Mouse (Mus musculus) embryo, embryonic 11.5 days (tissue): Measurements from ENCODE around the gene Pitx2.

Experiments used
- DNase-seq: peaks from one replicate; pipeline ENCODE4 v3.0.0-alpha.2; 2012; ENCODE audit warnings: low read depth, low spot score

Pitx2 gene

DNA sequence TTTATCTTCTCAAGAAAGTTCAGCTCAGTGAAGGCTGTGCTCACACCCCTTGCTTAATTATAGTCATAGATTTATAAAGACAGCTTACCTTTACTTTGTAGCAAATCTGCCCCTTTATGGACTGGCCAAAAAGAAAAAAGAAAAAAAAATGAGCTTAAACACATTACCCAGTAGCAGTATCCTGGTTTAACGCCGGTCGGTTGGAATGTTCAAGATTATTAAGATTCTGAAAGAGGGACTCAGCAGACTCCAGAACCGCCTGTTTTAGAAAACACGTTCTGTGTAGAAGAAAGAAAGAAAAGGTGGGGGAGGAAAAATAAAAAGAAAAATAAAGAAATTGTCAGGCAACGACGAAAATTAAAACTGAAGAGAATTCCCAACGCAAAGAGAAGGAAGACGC is 16.8 kb downstream of the Pitx2 start:
- no peak for DNase-seq

- DNase-seq, result no peak
Observed at GRCm38 (mm10) chr3:129216911-129217561, 17.4 kb downstream of the Pitx2 start.

GRCm38 (mm10) chr3:129217862-129218370 is 18.2 kb downstream of the Pitx2 start:
- DNase-seq, result no peak

- no peak for DNase-seq
Observed at GRCm38 (mm10) chr3:129218371-129218921, 18.8 kb downstream of the Pitx2 start.

- no peak for DNase-seq
Observed at GRCm38 (mm10) chr3:129220086-129220670, 20.5 kb downstream of the Pitx2 start.

DNA sequence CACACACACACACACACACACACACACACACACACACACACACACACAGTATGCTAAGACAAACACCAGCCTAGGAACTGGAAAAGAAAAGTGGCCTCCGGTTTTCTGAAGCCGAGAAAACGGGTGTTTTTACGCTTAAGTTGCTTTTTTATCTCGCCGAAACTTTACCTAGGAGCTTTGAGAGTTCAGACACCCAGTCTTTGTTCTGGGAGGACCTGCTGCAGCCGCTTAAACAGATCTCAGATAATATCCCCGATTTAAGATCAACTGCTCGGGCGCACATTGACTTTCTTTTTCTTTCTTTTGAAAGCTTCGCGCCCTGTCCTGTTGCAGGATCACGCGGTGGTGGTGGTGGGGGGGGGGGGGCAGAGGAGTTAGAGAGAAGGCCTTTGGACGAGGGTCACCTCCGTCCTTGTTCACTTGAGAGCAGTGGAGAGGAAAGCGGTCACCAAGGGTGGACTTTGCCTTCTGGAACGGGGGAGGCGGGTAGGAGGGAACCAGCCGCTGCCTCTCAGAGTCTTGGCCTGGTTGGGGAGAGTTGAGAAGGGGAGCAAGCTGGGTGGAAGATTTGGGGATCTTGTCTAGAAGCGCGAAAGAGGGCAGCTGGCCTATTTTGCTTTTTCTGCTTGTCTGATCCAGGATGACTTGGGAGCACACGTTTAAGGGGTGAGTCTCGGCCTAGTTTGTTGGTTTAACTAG is 21.2 kb downstream of the Pitx2 start:
- no peak for DNase-seq

DNA sequence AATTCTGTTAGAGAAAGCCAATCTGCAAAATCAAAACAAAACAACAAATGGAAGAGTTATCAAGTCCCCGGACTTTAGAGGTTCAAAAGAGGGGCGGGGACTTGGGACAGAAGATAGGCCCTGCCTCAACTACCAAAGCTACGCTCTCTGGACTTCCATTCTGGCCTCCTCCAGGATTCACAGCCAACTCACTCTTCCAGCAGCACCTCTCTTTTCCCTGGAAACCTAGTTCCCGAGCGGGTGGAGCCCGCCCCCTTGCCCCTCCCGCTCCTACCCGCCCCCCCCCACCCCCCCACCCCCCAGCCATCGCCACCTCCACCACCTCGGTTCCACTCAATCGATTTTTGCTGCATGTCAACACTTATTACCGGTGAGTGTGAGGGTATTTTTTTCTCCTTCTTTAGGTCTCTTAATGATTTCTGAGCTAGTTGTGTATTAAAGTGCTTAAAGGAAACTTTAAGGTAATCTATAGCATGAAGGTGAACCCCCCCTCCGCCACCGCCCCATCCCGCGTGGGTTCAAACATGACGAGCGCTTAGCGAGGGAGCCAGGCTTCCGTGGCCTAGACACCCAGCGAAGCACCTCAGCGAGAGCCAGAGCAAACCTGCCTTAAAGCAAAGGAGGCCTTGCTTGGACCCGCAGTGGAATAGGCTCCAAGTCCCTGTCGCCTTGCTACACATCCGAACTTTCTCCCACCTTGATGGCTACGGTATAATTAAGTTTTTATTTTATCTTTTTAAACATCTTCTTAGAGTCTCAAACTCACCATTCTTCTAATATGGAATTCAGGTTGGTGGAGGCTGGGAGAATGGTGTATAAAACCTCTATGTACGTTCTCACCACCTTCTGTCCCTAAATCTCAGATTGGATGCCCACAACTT is 21.9 kb downstream of the Pitx2 start:
- no peak for DNase-seq

GRCm38 (mm10) chr3:129222448-129223290 is 23.0 kb downstream of the Pitx2 start:
- DNase-seq, result no peak

- DNase-seq, result no peak
Observed at GRCm38 (mm10) chr3:129223401-129223800, 23.7 kb downstream of the Pitx2 start.

- DNase-seq, result no peak
Observed at GRCm38 (mm10) chr3:129223964-129224805, 24.5 kb downstream of the Pitx2 start.

DNA sequence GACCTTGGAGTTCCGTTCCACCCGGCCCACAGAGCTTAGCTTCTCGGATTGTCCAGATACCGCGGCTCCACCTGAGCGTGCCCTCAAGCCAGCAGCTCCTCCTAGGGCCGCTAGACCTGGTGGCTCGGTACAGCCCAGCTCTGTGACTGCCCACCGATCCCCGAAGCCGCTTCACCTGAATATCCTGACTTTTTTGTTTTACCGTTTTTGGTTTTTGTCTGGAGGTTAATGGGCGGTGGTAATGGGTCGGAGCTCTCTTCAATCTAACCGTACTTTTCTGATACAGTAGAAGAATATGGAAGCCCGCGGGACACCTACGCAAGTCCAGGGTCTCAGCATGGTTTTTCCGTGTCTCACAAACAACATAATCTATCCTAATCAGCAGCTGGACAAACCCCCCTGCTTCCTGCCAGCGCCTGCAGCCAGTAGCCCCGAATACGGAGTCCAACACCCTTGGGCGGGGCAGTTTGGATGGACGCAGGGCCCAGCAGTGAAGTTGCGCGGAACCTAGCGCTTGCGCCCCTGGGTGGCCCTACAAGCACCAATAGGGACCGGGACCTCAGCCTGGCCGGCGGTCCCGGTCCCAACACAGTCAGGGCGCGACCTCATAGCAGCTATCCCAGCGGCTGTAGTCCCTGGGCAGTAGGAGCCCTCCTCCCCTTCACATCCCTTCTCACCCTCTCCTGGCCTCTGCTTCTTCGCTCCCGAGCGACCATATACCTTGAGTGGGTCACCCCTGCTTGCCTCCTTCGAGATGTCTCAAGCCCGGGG is 25.3 kb downstream of the Pitx2 start:
- no peak for DNase-seq

DNA sequence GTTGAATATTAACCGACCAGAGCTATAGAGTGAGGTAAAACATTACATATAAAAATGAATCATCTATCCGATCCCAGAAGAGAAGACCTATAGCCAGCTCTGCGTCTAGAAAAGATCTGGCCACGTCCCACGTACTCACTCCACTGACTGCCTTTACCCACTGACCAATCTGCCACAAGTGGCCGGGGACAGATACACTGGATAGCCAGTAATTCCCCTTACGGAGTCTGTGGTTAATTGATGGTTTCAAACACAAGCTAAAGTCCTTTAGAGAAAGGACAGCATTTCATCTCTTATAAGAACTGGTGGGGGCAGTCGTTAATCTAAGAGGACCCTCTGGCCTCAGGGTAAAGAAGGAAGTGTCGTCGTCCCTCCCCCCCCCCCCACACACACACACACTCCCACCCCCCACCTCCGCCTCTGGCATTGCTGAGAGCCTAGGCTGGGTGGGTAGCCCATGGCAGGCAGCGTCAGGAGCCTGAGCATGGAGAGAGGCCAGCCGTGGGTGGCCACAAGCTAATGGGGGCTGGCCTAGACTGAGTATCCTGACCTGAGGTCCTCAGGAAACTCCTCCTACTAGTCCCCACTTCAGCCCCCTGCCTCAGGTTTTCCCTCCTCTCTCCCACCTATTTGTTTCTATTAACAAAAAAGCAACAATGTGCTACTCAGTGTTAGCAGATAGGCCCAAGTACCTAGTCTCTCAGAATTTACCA is 26.1 kb downstream of the Pitx2 start:
- DNase-seq, result no peak

DNA sequence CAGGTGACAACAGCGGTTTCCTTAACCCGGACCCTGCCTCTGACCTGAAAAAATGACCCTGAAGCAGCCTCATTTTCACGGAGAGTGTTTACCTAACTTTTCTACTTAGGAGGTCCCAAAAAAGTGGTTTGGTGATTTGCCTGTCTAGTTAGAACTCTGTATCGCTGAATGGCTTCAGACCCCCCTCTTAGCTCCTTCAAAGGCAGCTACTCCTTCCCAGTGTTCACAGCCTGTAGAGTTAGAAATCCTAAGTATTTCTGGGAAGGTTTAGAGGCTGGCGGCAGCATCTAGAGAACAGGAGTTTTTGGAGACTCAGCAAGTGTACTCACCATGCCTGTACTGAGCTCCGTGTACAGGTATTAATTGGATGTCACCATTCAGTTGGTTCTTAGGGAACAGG is 27.0 kb downstream of the Pitx2 start:
- no peak for DNase-seq

- no peak for DNase-seq
Observed at GRCm38 (mm10) chr3:129227331-129227730, 27.7 kb downstream of the Pitx2 start.

GRCm38 (mm10) chr3:129238010-129238409 is 38.3 kb downstream of the Pitx2 start:
- DNase-seq, result no peak

GRCm38 (mm10) chr3:129238664-129239258 is 39.1 kb downstream of the Pitx2 start:
- DNase-seq, result no peak

DNA sequence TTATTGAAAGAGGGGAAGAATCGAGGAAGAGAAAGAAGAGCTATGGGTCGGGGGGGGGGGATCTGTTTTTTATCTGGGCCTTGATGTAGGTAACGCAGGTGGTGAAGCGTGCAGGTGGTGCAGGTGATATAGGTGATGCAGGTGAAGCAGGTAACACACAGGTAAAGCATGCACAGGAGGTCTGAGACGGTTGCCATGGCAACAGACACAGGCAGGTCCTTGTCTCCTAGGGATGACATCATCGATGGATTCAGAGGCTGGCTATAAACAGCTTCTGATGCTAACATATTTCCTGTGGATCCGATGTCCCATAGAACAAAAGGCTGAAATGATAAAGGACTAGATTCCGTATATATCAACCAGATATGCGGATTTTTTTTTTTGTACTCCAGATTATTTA is 51.3 kb downstream of the Pitx2 start:
- DNase-seq, result no peak

DNA sequence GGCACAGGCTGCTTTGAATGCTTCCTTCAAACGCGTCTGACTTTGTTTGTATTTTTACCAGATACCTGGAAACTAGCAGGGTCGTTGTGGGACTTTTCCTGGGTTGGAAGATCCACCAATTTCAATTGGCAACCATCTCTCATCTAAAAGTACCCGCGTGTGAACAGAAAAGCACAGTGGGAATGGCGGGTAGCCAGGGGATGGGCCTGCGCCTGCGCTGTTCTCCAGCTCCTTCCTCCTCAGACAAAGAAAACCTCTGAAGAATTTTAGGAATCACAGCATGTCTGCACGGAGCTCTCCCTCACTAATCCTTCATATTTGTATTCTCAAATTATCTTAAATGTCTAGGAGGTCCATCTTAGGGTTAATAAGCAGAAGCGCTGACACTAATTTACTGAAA is 54.6 kb downstream of the Pitx2 start:
- DNase-seq, result no peak
